Mouse (Mus musculus): ENCODE data around the gene Mlxip. TPM values are rescaled to one million over a fixed set of nuclear protein-coding genes. Genes with fewer than 3 reads are reported as not detected.
A peak's percentile ranks its signal among the peaks of the same experiment; 100 is the strongest.

Gene Mlxip
- polyA plus RNA-seq, 1 experiment from 2014 or later: 18.3 TPM

DNA sequence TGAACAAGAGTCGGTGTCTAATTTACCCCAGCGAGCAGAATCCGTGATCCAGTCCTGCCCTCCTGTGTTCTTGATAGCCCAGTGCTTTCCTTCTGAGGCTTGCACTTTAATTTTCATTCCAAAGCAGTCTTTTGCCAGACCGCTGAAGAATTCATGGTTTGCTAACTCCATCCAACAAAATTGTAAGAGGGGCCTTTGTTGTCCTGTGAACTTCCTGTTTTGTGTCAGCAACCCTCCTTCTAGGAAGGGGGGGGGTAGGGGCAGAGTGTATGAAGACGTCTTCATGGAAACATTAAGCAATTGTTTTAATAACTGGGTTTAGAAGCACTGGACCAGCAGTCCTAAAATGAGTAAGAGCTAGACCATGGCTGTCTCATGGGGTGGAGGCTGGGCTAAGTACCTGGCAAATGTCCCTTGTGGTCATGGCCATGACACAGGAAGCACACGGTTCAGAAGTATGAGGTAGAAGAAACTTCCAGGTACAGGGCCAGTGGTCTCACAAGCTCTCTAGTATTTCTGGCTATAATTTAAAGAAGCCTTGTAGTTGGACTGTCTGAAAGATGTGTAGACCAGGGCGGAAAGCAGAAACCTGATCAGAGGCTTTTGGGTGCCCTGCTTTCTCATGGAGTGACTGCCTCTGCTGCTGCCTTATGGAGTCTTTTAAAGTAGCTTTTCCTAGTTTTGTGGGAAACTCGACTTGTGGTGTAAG lies 41.6 kb downstream of the Mlxip start:
- Histone ChIP-seq H3K36me3 (ENCODE audit: control insufficient read depth, insufficient read depth, low read length) (no peaks in the 10 kb centered on the region), H3K4me3 (ENCODE audit: low read depth, low read length) (no peak overlapping the region), H3K4me2 (no peak overlapping the region), H3K9ac (ENCODE audit: low read length) (no peak overlapping the region), H3K27me3 (ENCODE audit: control insufficient read depth, insufficient read depth, low read length) (no peaks in the 10 kb centered on the region), H3K27ac (ENCODE audit: low read depth, low read length) (no peak overlapping the region), H3K4me1 (ENCODE audit: control insufficient read depth, insufficient read depth, low read length) (no peaks in the 10 kb centered on the region), H3K9me3 (ENCODE audit: control insufficient read depth, low read length) (no peaks in the 10 kb centered on the region)
- no peak for ATAC-seq (ENCODE audit: low FRiP score)
- DNase-seq (ENCODE audit: low spot score, missing footprints): no peak
- 72% methylated on average over 8 of the region's 8 CpGs for WGBS

DNA sequence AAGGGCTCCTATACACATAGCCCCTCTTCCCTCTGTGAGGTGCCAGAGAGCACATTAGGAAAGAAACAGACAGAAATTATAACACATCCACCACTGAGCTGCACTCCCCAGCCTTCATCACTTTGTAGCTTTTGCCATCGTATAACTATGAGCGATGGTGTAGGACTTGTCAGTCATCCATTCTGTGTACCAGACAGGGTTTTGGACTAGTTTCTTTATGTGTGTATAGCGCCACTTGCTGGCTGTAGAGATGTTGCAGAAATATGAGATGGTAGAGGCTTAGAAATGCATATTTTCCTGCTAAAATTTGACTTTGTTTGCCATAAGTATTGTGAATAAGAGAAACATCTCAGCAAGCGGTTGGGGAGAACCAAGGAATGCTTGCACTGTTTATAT lies 42.2 kb downstream of the Mlxip start:
- 48% methylated on average over 4 of the region's 4 CpGs for WGBS
- no peak overlapping the region for H3K4me3 ChIP-seq (ENCODE audit: low read depth, low read length)
- no peak overlapping the region for H3K4me2 ChIP-seq
- ATAC-seq (ENCODE audit: low FRiP score) (no peak), DNase-seq (ENCODE audit: low spot score, missing footprints) (peak; percentile 92)
- no peak overlapping the region for H3K9ac ChIP-seq (ENCODE audit: low read length)
- no peaks in the 10 kb centered on the region for H3K36me3 ChIP-seq (ENCODE audit: control insufficient read depth, insufficient read depth, low read length)
- H3K27me3 ChIP-seq (ENCODE audit: control insufficient read depth, insufficient read depth, low read length): no peaks in the 10 kb centered on the region
- H3K4me1 ChIP-seq (ENCODE audit: control insufficient read depth, insufficient read depth, low read length): no peaks in the 10 kb centered on the region
- no peak overlapping the region for H3K27ac ChIP-seq (ENCODE audit: low read depth, low read length)
- H3K9me3 ChIP-seq (ENCODE audit: control insufficient read depth, low read length): no peaks in the 10 kb centered on the region

DNA sequence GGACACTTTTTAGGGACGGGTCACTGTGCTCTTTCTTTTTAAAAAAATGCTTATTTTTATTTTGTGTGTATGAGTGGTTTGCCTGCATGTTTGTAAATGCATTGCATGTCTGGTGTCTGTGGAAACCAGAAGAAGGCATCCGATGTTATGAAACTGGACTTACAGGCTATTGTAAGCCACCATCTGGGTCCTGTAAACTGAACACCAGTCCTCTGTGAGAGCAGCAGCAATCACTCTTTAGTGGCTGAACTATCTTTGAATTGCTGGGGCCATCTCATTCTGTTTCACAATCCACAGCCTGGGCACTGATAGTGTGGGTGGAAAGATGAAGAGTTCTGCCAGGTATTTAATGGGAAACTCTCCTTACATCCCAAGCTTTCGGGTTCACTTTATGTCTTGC lies 43.8 kb downstream of the Mlxip start:
- Histone ChIP-seq H3K9ac (ENCODE audit: low read length) (no peak overlapping the region), H3K36me3 (ENCODE audit: control insufficient read depth, insufficient read depth, low read length) (no peaks in the 10 kb centered on the region; the same call in 1 of the 2 replicates), H3K9me3 (ENCODE audit: control insufficient read depth, low read length) (no peaks in the 10 kb centered on the region), H3K27ac (ENCODE audit: low read depth, low read length) (no peak overlapping the region), H3K4me2 (no peak overlapping the region), H3K27me3 (ENCODE audit: control insufficient read depth, insufficient read depth, low read length) (no peaks in the 10 kb centered on the region), H3K4me1 (ENCODE audit: control insufficient read depth, insufficient read depth, low read length) (no peaks in the 10 kb centered on the region), H3K4me3 (ENCODE audit: low read depth, low read length) (no peak overlapping the region)
- DNase-seq (ENCODE audit: low spot score, missing footprints): no peak
- no peak for ATAC-seq (ENCODE audit: low FRiP score)
- 93% methylated on average over 3 of the region's 3 CpGs for WGBS

DNA sequence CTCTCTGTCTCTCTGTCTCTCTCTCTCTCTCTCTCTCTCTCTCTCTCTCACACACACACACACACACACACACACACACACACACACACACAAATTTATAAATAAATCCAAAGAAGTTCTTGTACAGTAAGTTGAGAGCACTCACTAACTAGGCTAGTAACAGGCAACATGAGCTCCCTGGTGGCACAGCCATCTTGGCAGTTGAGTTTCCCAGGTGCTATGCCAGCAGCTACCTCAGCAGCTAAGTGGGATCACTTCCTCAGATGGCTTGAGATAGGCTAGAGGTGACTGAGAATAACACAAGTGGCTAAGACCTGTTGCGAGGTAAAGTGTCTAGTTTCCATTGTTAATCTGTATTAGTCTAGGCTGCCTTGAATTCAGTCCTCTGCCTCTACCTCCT lies 44.7 kb downstream of the Mlxip start:
- ATAC-seq (ENCODE audit: low FRiP score) (no peak), DNase-seq (ENCODE audit: low spot score, missing footprints) (no peak)
- 90% methylated on average over 1 of the region's 1 CpGs for WGBS
- no peaks in the 10 kb centered on the region for H3K9me3 ChIP-seq (ENCODE audit: control insufficient read depth, low read length)
- no peak overlapping the region for H3K4me2 ChIP-seq
- H3K36me3 ChIP-seq (ENCODE audit: control insufficient read depth, insufficient read depth, low read length): no peaks in the 10 kb centered on the region; the same call in 1 of the 2 replicates
- no peak overlapping the region for H3K27ac ChIP-seq (ENCODE audit: low read depth, low read length)
- no peaks in the 10 kb centered on the region for H3K4me1 ChIP-seq (ENCODE audit: control insufficient read depth, insufficient read depth, low read length)
- no peak overlapping the region for H3K9ac ChIP-seq (ENCODE audit: low read length)
- H3K4me3 ChIP-seq (ENCODE audit: low read depth, low read length): no peak overlapping the region
- no peaks in the 10 kb centered on the region for H3K27me3 ChIP-seq (ENCODE audit: control insufficient read depth, insufficient read depth, low read length)

DNA sequence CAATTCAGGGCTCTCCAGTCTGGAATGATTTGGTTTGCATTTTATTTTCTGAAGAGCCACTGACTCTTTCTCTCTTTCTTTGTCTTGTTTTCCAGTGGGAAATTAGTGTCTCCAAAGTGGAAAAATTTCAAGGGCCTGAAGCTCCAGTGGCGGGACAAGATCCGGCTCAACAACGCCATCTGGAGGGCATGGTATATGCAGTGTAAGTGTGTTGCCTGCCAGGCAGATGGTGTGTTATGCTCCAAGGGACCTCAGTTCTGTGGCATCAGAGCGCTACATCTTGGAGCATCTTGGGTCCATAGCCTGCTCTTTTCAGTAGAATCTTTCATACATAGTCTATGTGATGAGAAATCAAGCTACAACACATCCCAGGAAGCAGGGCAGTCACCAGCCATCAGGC lies 45.3 kb downstream of the Mlxip start:
- no peak for ATAC-seq (ENCODE audit: low FRiP score)
- Histone ChIP-seq H3K27me3 (ENCODE audit: control insufficient read depth, insufficient read depth, low read length) (no peaks in the 10 kb centered on the region), H3K9me3 (ENCODE audit: control insufficient read depth, low read length) (no peaks in the 10 kb centered on the region), H3K9ac (ENCODE audit: low read length) (no peak overlapping the region), H3K4me1 (ENCODE audit: control insufficient read depth, insufficient read depth, low read length) (no peaks in the 10 kb centered on the region), H3K4me2 (no peak overlapping the region), H3K27ac (ENCODE audit: low read depth, low read length) (no peak overlapping the region), H3K4me3 (ENCODE audit: low read depth, low read length) (no peak overlapping the region), H3K36me3 (ENCODE audit: control insufficient read depth, insufficient read depth, low read length) (no peaks in the 10 kb centered on the region; the same call in 1 of the 2 replicates)
- 74% methylated on average over 4 of the region's 4 CpGs for WGBS
- DNase-seq (ENCODE audit: low spot score, missing footprints): peak; percentile 86

DNA sequence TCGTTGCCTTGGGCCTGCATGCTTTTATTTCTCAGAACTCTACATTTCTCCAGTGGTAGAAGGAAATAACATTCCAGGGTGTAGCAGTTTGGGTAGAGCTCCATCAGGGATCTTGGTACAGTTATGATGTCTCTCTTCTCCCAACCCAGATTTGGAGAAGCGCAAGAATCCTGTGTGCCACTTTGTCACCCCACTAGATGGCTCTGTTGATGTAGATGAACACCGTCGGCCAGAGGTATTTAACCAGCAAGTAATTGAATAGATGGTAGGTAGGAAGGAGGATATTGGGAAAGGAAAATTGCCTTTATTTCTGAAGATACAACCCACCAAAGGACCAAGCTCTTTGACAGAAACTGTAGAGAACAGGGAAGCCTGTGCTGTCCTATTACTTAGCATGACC lies 46.1 kb downstream of the Mlxip start:
- no peak for ATAC-seq (ENCODE audit: low FRiP score)

DNA sequence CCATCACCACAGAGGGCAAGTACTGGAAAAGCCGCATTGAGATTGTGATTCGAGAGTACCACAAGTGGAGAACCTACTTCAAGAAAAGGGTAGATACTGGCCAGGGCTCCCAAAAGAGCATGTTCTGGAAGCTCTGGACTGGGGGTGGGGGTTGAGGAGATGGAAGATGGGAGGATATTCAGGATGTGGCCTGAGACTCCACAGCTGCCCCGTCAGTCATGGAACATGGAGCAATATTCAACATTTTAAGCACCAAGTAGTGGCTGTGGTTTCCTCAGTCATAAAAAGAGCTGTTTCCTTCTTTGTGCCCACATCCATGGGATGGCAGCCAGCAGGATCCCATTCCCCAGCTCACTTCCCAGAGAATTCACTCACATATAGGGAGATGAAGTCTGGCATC lies 47.7 kb downstream of the Mlxip start:
- H3K4me2 ChIP-seq: no peak overlapping the region
- WGBS: 93% methylated on average over 3 of the region's 3 CpGs
- no peaks in the 10 kb centered on the region for H3K27me3 ChIP-seq (ENCODE audit: control insufficient read depth, insufficient read depth, low read length)
- H3K9ac ChIP-seq (ENCODE audit: low read length): no peak overlapping the region
- no peak for ATAC-seq (ENCODE audit: low FRiP score)
- no peak for DNase-seq (ENCODE audit: low spot score, missing footprints)
- peaks cover 7% of the 10 kb centered on the region for H3K36me3 ChIP-seq (ENCODE audit: control insufficient read depth, insufficient read depth, low read length)
- no peak overlapping the region for H3K27ac ChIP-seq (ENCODE audit: low read depth, low read length)
- no peaks in the 10 kb centered on the region for H3K9me3 ChIP-seq (ENCODE audit: control insufficient read depth, low read length)
- no peaks in the 10 kb centered on the region for H3K4me1 ChIP-seq (ENCODE audit: control insufficient read depth, insufficient read depth, low read length)
- H3K4me3 ChIP-seq (ENCODE audit: low read depth, low read length): no peak overlapping the region

More for the DNA sequence above, 46.1 kb downstream of the Mlxip start:
- H3K27ac ChIP-seq (ENCODE audit: low read depth, low read length): no peak overlapping the region
- no peak for DNase-seq (ENCODE audit: low spot score, missing footprints)
- H3K4me1 ChIP-seq (ENCODE audit: control insufficient read depth, insufficient read depth, low read length): no peaks in the 10 kb centered on the region
- no peaks in the 10 kb centered on the region for H3K9me3 ChIP-seq (ENCODE audit: control insufficient read depth, low read length)
- no peak overlapping the region for H3K4me2 ChIP-seq
- H3K36me3 ChIP-seq (ENCODE audit: control insufficient read depth, insufficient read depth, low read length): no peaks in the 10 kb centered on the region; the same call in 1 of the 2 replicates
- H3K27me3 ChIP-seq (ENCODE audit: control insufficient read depth, insufficient read depth, low read length): no peaks in the 10 kb centered on the region
- no peak overlapping the region for H3K4me3 ChIP-seq (ENCODE audit: low read depth, low read length)
- 70% methylated on average over 4 of the region's 4 CpGs for WGBS
- no peak overlapping the region for H3K9ac ChIP-seq (ENCODE audit: low read length)

DNA sequence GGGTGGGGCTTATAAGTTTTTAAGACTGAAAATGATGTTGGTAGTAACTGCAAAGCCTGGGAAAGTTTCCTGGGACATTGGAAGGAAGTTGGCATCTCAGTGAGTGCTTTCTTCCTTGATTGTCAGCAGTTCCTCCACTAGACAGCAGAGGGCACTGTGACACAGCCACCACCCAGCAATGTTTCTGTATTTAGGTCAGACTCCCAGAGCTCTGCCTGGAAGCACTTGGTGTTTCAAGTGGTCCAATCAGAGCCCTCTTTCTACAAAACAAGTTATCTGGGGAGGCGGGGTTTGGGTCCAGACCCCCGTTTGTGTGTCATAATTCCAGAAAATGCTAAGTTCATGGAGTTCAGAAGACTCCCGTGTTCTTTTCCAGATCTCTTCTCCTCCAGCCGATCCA lies 49.5 kb downstream of the Mlxip start:
- WGBS: 54% methylated on average over 4 of the region's 4 CpGs
- ATAC-seq (ENCODE audit: low FRiP score) (no peak), DNase-seq (ENCODE audit: low spot score, missing footprints) (peak; percentile 94)
- Histone ChIP-seq H3K27me3 (ENCODE audit: control insufficient read depth, insufficient read depth, low read length) (no peaks in the 10 kb centered on the region), H3K9me3 (ENCODE audit: control insufficient read depth, low read length) (no peaks in the 10 kb centered on the region), H3K4me1 (ENCODE audit: control insufficient read depth, insufficient read depth, low read length) (no peaks in the 10 kb centered on the region), H3K27ac (ENCODE audit: low read depth, low read length) (no peak overlapping the region), H3K4me3 (ENCODE audit: low read depth, low read length) (no peak overlapping the region), H3K36me3 (ENCODE audit: control insufficient read depth, insufficient read depth, low read length) (peaks cover 8% of the 10 kb centered on the region), H3K4me2 (no peak overlapping the region), H3K9ac (ENCODE audit: low read length) (no peak overlapping the region)

DNA sequence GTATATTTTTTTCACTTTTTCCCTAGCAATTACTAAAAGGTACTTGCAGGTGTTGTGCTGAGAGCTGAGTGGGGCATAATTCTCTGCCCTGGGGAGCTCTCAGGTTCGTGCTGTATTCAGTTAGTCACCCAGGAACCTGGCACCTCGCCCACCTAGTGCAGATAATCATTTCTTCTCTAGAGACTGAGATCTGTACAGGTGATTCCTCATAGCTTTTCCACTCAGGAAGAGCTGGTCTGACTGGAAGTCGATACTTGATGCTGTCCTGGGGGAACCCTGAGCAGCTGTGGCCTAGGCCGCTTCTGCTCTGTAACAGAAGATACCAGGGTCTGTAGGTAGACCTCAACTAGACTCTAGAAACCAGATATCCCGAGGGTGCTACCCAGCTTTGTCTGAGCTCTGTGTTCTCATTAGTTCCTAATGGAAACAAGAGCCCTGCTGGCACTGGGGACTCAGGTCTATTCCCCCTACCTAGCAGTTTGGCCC lies 50.3 kb downstream of the Mlxip start:
- no peaks in the 10 kb centered on the region for H3K27me3 ChIP-seq (ENCODE audit: control insufficient read depth, insufficient read depth, low read length)
- H3K9me3 ChIP-seq (ENCODE audit: control insufficient read depth, low read length): no peaks in the 10 kb centered on the region
- H3K4me3 ChIP-seq (ENCODE audit: low read depth, low read length): no peak overlapping the region
- H3K36me3 ChIP-seq (ENCODE audit: control insufficient read depth, insufficient read depth, low read length): peaks cover 8% of the 10 kb centered on the region
- H3K9ac ChIP-seq (ENCODE audit: low read length): no peak overlapping the region
- no peak overlapping the region for H3K4me2 ChIP-seq
- ATAC-seq (ENCODE audit: low FRiP score): no peak
- WGBS: 92% methylated on average over 5 of the region's 5 CpGs
- no peak for DNase-seq (ENCODE audit: low spot score, missing footprints)
- H3K27ac ChIP-seq (ENCODE audit: low read depth, low read length): no peak overlapping the region
- H3K4me1 ChIP-seq (ENCODE audit: control insufficient read depth, insufficient read depth, low read length): no peaks in the 10 kb centered on the region

Measured in midbrain, embryonic 11.5 days (tissue).